Mouse (Mus musculus) CD4-positive, CD25-positive, alpha-beta regulatory T cell (primary cell): ENCODE results near the gene Olfr1496. TPM values are rescaled to one million over a fixed set of nuclear protein-coding genes. Genes with fewer than 3 reads are reported as not detected.

Experiments used
- polyA plus RNA-seq: library from polyadenylated mRNA; unstranded; fragments of 100-300 nt; shearing (Covaris generic); gene quantifications from one replicate; pipeline ENCODE4 v1.2.1, GENCODE M21; 2017

The Olfr1496 gene
- polyA plus RNA-seq: not detected

GRCm38 (mm10) chr19:13777578-13777977, at the start of gene Olfr1496:
Gene Olfr1496, plus strand, starts transcription at chr19:13777878.

GRCm38 (mm10) chr19:13739428-13739827, 38.2 kb upstream of the Olfr1496 start, which contains the start of gene Olfr1494:
Gene Olfr1494, plus strand, starts transcription at chr19:13739728.

GRCm38 (mm10) chr19:13764306-13764705, 13.4 kb upstream of the Olfr1496 start, which contains the start of gene Olfr1495:
Gene Olfr1495, plus strand, starts transcription at chr19:13764606.

GRCm38 (mm10) chr19:13798102-13798501, 20.4 kb downstream of the Olfr1496 start, which contains the start of gene Olfr1497:
Gene Olfr1497, minus strand, starts transcription at chr19:13798202.

GRCm38 (mm10) chr19:13819347-13819746, 41.7 kb downstream of the Olfr1496 start, which contains the start of gene Olfr1499:
Gene Olfr1499, minus strand, starts transcription at chr19:13819447.

GRCm38 (mm10) chr19:13830388-13830787, 52.7 kb downstream of the Olfr1496 start, which contains the start of gene Olfr1500:
Gene Olfr1500, minus strand, starts transcription at chr19:13830488.

Other genes with a start within 250 kb of the Olfr1496 start
- not detected for gene Olfr1480, start 250.0 kb upstream of the Olfr1496 start, polyA plus RNA-seq
- gene Olfr1484, start 194.4 kb upstream of the Olfr1496 start, polyA plus RNA-seq: 0.06 TPM
- not detected for gene Olfr1487, start 160.5 kb upstream of the Olfr1496 start, polyA plus RNA-seq
- gene Olfr1489, start 146.3 kb upstream of the Olfr1496 start, polyA plus RNA-seq: 0.04 TPM
- gene Olfr1490, start 126.8 kb upstream of the Olfr1496 start, polyA plus RNA-seq: not detected
- not detected for gene Olfr1491, start 80.6 kb upstream of the Olfr1496 start, polyA plus RNA-seq
- 0.10 TPM for gene Olfr1493-ps1, start 54.6 kb upstream of the Olfr1496 start, polyA plus RNA-seq
- gene Olfr1494, start 38.1 kb upstream of the Olfr1496 start, polyA plus RNA-seq: not detected
- gene Olfr1495, start 13.3 kb upstream of the Olfr1496 start, polyA plus RNA-seq: not detected
- gene Olfr1497, start 20.3 kb downstream of the Olfr1496 start, polyA plus RNA-seq: not detected
- not detected for gene Olfr1499, start 41.6 kb downstream of the Olfr1496 start, polyA plus RNA-seq
- 0.41 TPM for gene Olfr1500, start 52.6 kb downstream of the Olfr1496 start, polyA plus RNA-seq
- not detected for gene Olfr1501, start 72.8 kb downstream of the Olfr1496 start, polyA plus RNA-seq
- gene Olfr1502, start 83.9 kb downstream of the Olfr1496 start, polyA plus RNA-seq: not detected
- gene Olfr1504, start 120.0 kb downstream of the Olfr1496 start, polyA plus RNA-seq: not detected
- gene Olfr1505, start 135.7 kb downstream of the Olfr1496 start, polyA plus RNA-seq: not detected